Mouse (Mus musculus) embryonic facial prominence, embryonic 13.5 days (tissue): ENCODE results near the gene Apbb2. TPM values are rescaled to one million over a fixed set of nuclear protein-coding genes. Genes with fewer than 3 reads are reported as not detected.

Experiments
- ATAC-seq: fragments of 200-750 bp; cut with Nextera tagmentation; 2 replicates; pipeline ENCODE4 v1.8.0; 2017; ENCODE audit warnings: low read depth; ENCODE audit not compliant: insufficient number of reproducible peaks, insufficient read depth, low FRiP score, low TSS enrichment
- H3K27ac ChIP-seq: fragments of 300-500 bp; sonication (generic); 2 replicates; pipeline ENCODE4 v1.5.1; 2015; ENCODE audit warnings: moderate library complexity, mild to moderate bottlenecking, inconsistent platforms
- H3K27me3 ChIP-seq: fragments of 300-500 bp; sonication (generic); 2 replicates; pipeline ENCODE4 v1.6.1; 2015; ENCODE audit warnings: mild to moderate bottlenecking, inconsistent platforms
- H3K36me3 ChIP-seq: fragments of 300-500 bp; sonication (generic); 2 replicates; pipeline ENCODE4 v1.6.1; 2015; ENCODE audit warnings: mild to moderate bottlenecking, inconsistent platforms
- H3K4me1 ChIP-seq: fragments of 300-500 bp; sonication (generic); 2 replicates; pipeline ENCODE4 v1.6.1; 2015; ENCODE audit warnings: inconsistent platforms
- H3K4me2 ChIP-seq: fragments of 300-500 bp; sonication (generic); 2 replicates; pipeline ENCODE4 v1.6.1; 2015; ENCODE audit warnings: moderate library complexity, mild to moderate bottlenecking, inconsistent platforms
- H3K4me3 ChIP-seq: fragments of 300-500 bp; sonication (generic); 2 replicates; pipeline ENCODE4 v1.5.1; 2015; ENCODE audit warnings: mild to moderate bottlenecking, inconsistent platforms
- H3K9ac ChIP-seq: fragments of 300-500 bp; sonication (generic); 2 replicates; pipeline ENCODE4 v1.6.1; 2015; ENCODE audit warnings: mild to moderate bottlenecking, inconsistent platforms
- H3K9me3 ChIP-seq: fragments of 300-500 bp; sonication (generic); 2 replicates; pipeline ENCODE4 v1.6.1; 2016; ENCODE audit warnings: inconsistent platforms
- WGBS: fragments of 180-500 bp; shearing (Covaris S2); methylation state at CpG from one replicate; pipeline ENCODE4 v1.1.7; 2015; ENCODE audit warnings: mixed read lengths; 5-methylcytosine and 5-hydroxymethylcytosine counted together
- polyA plus RNA-seq: library from polyadenylated mRNA; unstranded; fragments of >200 nt; fragmentation: Nextera tagmentation; extraction: Ambion mirVana; gene quantifications from 2 replicates; pipeline ENCODE4 v1.2.1, GENCODE M21; 2015

Gene Apbb2
- polyA plus RNA-seq, 1 experiment from 2014 or later, result 74.1 TPM

- ATAC-seq, result no peak
- WGBS, result 60% methylated on average over 1 of the region's 1 CpGs
- H3K27ac ChIP-seq, result 0 out of 2 replicates have a peak overlapping the region, but pooled peaks have one; percentile 28
- peaks cover 36% of the 10 kb centered on the region for H3K4me1 ChIP-seq
- H3K9ac ChIP-seq, result no peak overlapping the region; the same call in 1 of the 2 replicates
- H3K36me3 ChIP-seq, result no peaks in the 10 kb centered on the region
- no peaks in the 10 kb centered on the region for H3K27me3 ChIP-seq
- H3K4me2 ChIP-seq, result no peak overlapping the region
- H3K4me3 ChIP-seq, result no peak overlapping the region
- H3K9me3 ChIP-seq, result no peaks in the 10 kb centered on the region
Measured at GRCm38 (mm10) chr5:66498140-66498539, 120.4 kb downstream of the Apbb2 start.

DNA sequence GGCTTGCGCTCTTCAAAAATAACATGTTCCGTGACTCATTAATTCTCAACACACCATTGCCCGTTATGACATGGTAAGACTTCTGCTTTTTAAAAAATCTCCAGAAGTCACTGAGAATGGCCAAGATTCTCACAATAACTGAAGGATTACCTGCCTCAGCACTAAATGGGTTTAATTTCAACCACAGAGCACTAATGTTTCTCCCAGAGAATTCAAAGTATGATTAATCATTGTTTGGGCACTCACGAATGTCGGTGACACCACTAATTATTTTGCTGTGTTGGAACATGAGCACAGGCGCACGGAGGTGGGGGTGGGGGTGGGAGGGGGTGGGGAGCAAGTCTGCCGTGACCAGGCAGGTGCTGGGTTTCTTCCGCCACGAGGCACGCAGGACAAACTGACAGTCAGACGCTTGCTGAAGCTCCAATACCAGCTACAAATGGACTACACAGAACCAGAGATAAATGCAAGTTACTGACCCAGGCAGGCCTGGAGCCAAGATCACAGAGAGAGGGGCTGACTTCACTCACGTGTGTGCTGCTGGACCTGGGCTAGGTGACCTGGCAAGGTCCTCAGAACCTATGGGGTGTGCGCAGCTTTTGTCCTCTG is 121.0 kb downstream of the Apbb2 start:
- Histone ChIP-seq H3K4me3 (no peak overlapping the region), H3K36me3 (no peaks in the 10 kb centered on the region), H3K9ac (no peak overlapping the region; the same call in 1 of the 2 replicates), H3K27ac (0 out of 2 replicates have a peak overlapping the region, but pooled peaks have one; percentile 28), H3K4me2 (0 out of 2 replicates have a peak overlapping the region, but pooled peaks have one; percentile 3), H3K4me1 (peaks cover 42% of the 10 kb centered on the region), H3K27me3 (no peaks in the 10 kb centered on the region), H3K9me3 (no peaks in the 10 kb centered on the region)
- no peak for ATAC-seq
- WGBS, result 34% methylated on average over 14 of the region's 14 CpGs

GRCm38 (mm10) chr5:66496881-66497360 is 121.7 kb downstream of the Apbb2 start:
- 41% methylated on average over 4 of the region's 4 CpGs for WGBS
- Histone ChIP-seq H3K4me1 (peaks cover 46% of the 10 kb centered on the region), H3K27me3 (no peaks in the 10 kb centered on the region), H3K9ac (no peak overlapping the region), H3K27ac (no peak overlapping the region), H3K36me3 (no peaks in the 10 kb centered on the region), H3K4me2 (no peak overlapping the region), H3K9me3 (no peaks in the 10 kb centered on the region), H3K4me3 (no peak overlapping the region)
- no peak for ATAC-seq

DNA sequence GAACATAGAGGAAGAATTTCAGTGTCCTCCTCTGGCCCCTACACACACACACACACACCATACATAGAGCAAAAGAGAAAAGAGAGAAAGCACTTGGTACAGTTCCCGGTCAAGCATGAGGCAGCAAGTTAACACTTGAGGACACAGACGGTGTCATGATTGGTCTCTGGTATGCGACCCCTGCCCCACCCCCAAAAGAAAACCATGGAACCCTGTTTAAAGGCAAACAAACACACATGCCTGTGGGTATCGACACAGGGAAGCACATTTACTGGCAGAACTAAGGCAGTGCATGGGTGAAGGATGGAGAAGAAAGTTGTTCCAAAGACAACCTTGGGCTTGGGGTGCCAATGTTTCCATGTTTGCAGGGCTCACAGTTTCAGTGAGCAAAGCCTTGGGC is 123.9 kb downstream of the Apbb2 start:
- Histone ChIP-seq H3K4me2 (no peak overlapping the region), H3K4me1 (peaks cover 46% of the 10 kb centered on the region), H3K9ac (no peak overlapping the region), H3K4me3 (no peak overlapping the region), H3K9me3 (no peaks in the 10 kb centered on the region), H3K27me3 (no peaks in the 10 kb centered on the region), H3K27ac (no peak overlapping the region), H3K36me3 (no peaks in the 10 kb centered on the region)
- no peak for ATAC-seq
- 33% methylated on average over 4 of the region's 4 CpGs for WGBS

- no peak overlapping the region for H3K27ac ChIP-seq
- peaks cover 13% of the 10 kb centered on the region; the same call in 1 of the 2 replicates for H3K36me3 ChIP-seq
- no peak for ATAC-seq
- peaks cover 38% of the 10 kb centered on the region for H3K4me1 ChIP-seq
- no peak overlapping the region for H3K9ac ChIP-seq
- H3K27me3 ChIP-seq, result no peaks in the 10 kb centered on the region
- 76% methylated on average over 4 of the region's 4 CpGs for WGBS
- no peaks in the 10 kb centered on the region for H3K9me3 ChIP-seq
- H3K4me3 ChIP-seq, result no peak overlapping the region
- H3K4me2 ChIP-seq, result no peak overlapping the region
Measured at GRCm38 (mm10) chr5:66492563-66492960, 126.0 kb downstream of the Apbb2 start.

DNA sequence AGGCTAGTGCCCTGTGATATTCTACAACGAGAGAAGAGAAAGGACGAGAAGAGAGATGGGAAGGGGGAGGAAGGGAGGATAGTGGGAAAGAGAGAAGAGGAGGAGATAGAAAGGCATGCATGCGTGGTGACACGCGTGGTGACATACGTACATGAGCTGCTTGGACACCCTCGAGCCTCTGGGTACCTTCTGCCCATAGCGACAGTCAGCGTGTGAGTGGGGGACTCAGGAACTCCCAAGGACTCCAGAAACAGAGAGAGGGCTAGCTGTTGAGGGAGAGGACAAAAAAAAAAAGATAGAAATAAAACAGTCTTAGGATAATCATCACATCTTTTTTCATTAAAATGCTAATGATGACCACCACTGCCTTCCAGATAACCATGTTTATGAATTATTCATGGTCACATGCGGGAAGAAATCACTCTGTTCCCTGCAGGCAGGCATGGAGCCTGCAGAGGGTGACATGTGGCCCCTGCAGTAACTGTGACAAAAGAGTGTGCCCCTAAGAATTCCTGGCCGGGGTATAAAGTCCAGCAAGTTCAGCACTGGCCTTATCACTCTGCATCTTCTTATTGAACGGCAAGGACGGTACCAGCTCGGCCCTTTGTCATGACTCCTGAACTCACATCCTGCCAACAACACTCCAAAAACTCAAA is 126.5 kb downstream of the Apbb2 start:
- no peak for ATAC-seq
- Histone ChIP-seq H3K4me1 (peaks cover 32% of the 10 kb centered on the region), H3K27ac (no peak overlapping the region), H3K36me3 (peaks cover 14% of the 10 kb centered on the region; the same call in 1 of the 2 replicates), H3K9me3 (no peaks in the 10 kb centered on the region), H3K4me2 (no peak overlapping the region), H3K27me3 (no peaks in the 10 kb centered on the region), H3K4me3 (no peak overlapping the region), H3K9ac (no peak overlapping the region)
- WGBS, result 80% methylated on average over 14 of the region's 14 CpGs

- Histone ChIP-seq H3K4me2 (no peak overlapping the region), H3K4me3 (no peak overlapping the region), H3K9me3 (no peaks in the 10 kb centered on the region), H3K4me1 (peaks cover 14% of the 10 kb centered on the region), H3K9ac (no peak overlapping the region), H3K27ac (no peak overlapping the region), H3K36me3 (peaks cover 20% of the 10 kb centered on the region), H3K27me3 (no peaks in the 10 kb centered on the region)
- no peak for ATAC-seq
- WGBS, result 61% methylated on average over 7 of the region's 7 CpGs
Measured at GRCm38 (mm10) chr5:66486028-66486427, 132.6 kb downstream of the Apbb2 start.

DNA sequence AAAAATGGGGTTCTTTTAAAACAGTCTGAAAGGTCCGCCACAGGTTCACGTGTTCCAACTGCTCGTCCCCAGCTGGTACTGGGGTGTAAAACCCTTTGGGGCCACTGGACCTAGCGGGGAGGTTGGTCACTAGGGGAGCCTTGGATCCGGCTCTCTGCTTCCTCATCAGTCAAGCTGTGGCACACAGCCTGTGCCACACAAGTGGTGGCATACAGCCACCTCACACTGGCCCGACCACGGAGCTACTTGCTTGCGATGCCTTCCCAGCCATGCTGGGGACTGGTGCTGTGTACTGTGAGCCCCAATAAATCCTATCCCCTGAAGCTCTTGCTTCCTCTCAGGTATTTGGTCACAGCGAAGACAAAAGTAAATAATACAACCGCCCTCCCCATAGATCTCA is 142.3 kb downstream of the Apbb2 start:
- Histone ChIP-seq H3K9ac (no peak overlapping the region), H3K27me3 (no peaks in the 10 kb centered on the region), H3K27ac (no peak overlapping the region), H3K4me1 (peaks cover 4% of the 10 kb centered on the region; the same call in 1 of the 2 replicates), H3K4me3 (no peak overlapping the region), H3K36me3 (peaks cover 14% of the 10 kb centered on the region), H3K9me3 (no peaks in the 10 kb centered on the region), H3K4me2 (no peak overlapping the region)
- ATAC-seq, result no peak
- 91% methylated on average over 10 of the region's 10 CpGs for WGBS

DNA sequence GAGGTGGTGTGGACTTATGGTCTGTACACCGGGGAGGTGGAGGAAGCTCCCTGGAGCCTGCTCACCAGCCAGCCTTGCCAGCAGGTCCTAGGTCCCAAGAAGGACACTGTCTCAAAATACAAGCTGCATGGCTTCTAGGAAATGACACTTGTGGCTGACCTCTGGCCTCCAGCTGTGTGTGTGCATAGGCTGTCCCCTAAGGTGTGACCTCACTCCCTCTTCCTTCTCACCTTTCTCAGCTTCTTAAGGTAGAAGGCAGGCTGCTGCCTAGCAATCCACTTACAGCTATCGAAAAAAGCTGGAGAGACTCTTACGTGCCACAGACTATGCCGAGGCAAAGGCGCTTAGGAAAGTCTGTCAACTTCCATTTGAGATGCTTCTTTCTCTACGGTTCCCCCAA is 142.8 kb downstream of the Apbb2 start:
- Histone ChIP-seq H3K4me1 (peaks cover 4% of the 10 kb centered on the region; the same call in 1 of the 2 replicates), H3K27me3 (no peaks in the 10 kb centered on the region), H3K4me2 (no peak overlapping the region), H3K9ac (no peak overlapping the region), H3K36me3 (peaks cover 14% of the 10 kb centered on the region), H3K27ac (no peak overlapping the region), H3K4me3 (no peak overlapping the region), H3K9me3 (no peaks in the 10 kb centered on the region)
- WGBS, result 89% methylated on average over 6 of the region's 6 CpGs
- no peak for ATAC-seq

DNA sequence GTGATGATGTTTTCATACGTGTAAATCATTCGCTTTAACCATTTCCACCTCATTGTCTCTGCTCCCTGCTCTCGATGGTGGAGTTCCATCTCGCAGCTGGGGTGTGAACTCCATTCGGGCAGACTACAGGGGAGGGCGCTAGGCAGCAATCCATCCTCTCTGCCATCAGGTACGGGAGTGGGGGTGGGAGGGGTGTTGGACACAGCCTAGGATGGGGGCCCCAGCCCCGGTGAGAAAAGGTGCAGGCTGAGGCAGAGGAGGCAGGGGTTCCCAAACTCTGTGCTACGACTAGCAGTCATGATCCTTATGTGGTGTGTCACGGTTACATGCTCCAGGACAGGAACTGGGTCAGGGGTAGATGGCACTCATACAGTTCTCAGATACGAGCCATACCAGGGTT is 144.4 kb downstream of the Apbb2 start:
- no peak overlapping the region for H3K4me2 ChIP-seq
- ATAC-seq, result no peak
- H3K27me3 ChIP-seq, result no peaks in the 10 kb centered on the region
- no peaks in the 10 kb centered on the region for H3K9me3 ChIP-seq
- 87% methylated on average over 11 of the region's 11 CpGs for whole genome bisulfite sequencing
- no peak overlapping the region for H3K27ac ChIP-seq
- H3K9ac ChIP-seq, result no peak overlapping the region
- no peak overlapping the region for H3K4me3 ChIP-seq
- peaks cover 8% of the 10 kb centered on the region for H3K4me1 ChIP-seq
- H3K36me3 ChIP-seq, result 0 out of 2 replicates have a peak, but pooled peaks cover 7% of the 10 kb centered on the region

GRCm38 (mm10) chr5:66473599-66473998 is 145.0 kb downstream of the Apbb2 start:
- no peaks in the 10 kb centered on the region for H3K27me3 ChIP-seq
- H3K36me3 ChIP-seq, result 0 out of 2 replicates have a peak, but pooled peaks cover 7% of the 10 kb centered on the region
- H3K4me3 ChIP-seq, result no peak overlapping the region
- H3K9ac ChIP-seq, result no peak overlapping the region
- H3K4me1 ChIP-seq, result peaks cover 11% of the 10 kb centered on the region
- H3K9me3 ChIP-seq, result no peaks in the 10 kb centered on the region
- H3K27ac ChIP-seq, result no peak overlapping the region
- no peak overlapping the region for H3K4me2 ChIP-seq
- no peak for ATAC-seq
- 57% methylated on average over 12 of the region's 12 CpGs for WGBS

DNA sequence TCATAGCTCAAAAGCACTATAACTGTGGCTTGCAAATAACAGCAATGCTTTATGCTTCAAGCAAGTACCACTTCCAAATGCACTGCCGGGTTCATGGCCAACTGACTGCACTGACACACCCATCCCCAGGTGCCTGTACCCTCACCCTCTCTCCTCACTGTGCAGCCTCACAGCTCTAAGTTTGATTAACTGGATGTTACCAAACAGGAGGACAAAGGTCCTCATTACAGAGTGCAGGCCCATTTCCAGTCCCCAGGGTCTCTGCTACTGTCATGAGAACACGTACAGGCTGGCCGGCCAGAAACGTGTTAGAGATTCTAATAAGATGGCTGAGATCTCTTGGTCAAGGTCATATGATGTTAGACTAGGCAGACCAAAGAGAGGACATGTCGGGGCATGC is 147.7 kb downstream of the Apbb2 start:
- WGBS, result 92% methylated on average over 5 of the region's 5 CpGs
- H3K9me3 ChIP-seq, result no peaks in the 10 kb centered on the region

More for the DNA sequence above, 147.7 kb downstream of the Apbb2 start:
- no peak for ATAC-seq
- no peaks in the 10 kb centered on the region for H3K27me3 ChIP-seq
- no peak overlapping the region for H3K9ac ChIP-seq
- H3K36me3 ChIP-seq, result 0 out of 2 replicates have a peak, but pooled peaks cover 4% of the 10 kb centered on the region
- no peak overlapping the region for H3K27ac ChIP-seq
- no peak overlapping the region for H3K4me2 ChIP-seq
- H3K4me1 ChIP-seq, result peaks cover 11% of the 10 kb centered on the region
- H3K4me3 ChIP-seq, result no peak overlapping the region
